Mouse (Mus musculus): ENCODE data around the gene Smim27. TPM values are rescaled to one million over a fixed set of nuclear protein-coding genes. Genes with fewer than 3 reads are reported as not detected.

The Smim27 gene
- polyA plus RNA-seq, 1 experiment = 6.2 TPM

- TF ChIP-seq TCF12 (IDR thresholded peaks at IDR 0.05; ENCODE audit: insufficient read depth, poor library complexity, severe bottlenecking) (no peak), CEBPB (IDR thresholded peaks at IDR 0.05; ENCODE audit: insufficient read depth, poor library complexity, severe bottlenecking) (no peak), POLR2A (IDR thresholded peaks at IDR 0.05; ENCODE audit: insufficient read length, low read depth) (no peak), POLR2AphosphoS2 (IDR thresholded peaks at IDR 0.05; ENCODE audit: insufficient read length, low read depth) (no peak), REST (IDR thresholded peaks at IDR 0.05; ENCODE audit: insufficient read depth, insufficient read length) (no peak), E2F4 (IDR thresholded peaks at IDR 0.05; ENCODE audit: insufficient read depth) (no peak), MAX (IDR thresholded peaks at IDR 0.05; ENCODE audit: low read depth) (no peak), TCF3 (IDR thresholded peaks at IDR 0.05; ENCODE audit: insufficient read length, low read depth) (no peak), SRF (IDR thresholded peaks at IDR 0.05; ENCODE audit: control insufficient read depth, insufficient read length, low read depth) (no peak), MYOG (IDR thresholded peaks at IDR 0.05; ENCODE audit: control insufficient read depth in 1 of 3, insufficient read depth in 1 of 3, insufficient read length in 2 of 3, low read depth in 2 of 3) (no peak), USF1 (IDR thresholded peaks at IDR 0.05; ENCODE audit: low read depth) (no peak), MYOD1 (IDR thresholded peaks at IDR 0.05; ENCODE audit: control insufficient read depth in 1 of 3, insufficient read length in 2 of 3, low read depth in 2 of 3) (no peak)
- H3K4me3 ChIP-seq = no peak overlapping the region
- H3K27me3 ChIP-seq (ENCODE audit: control insufficient read depth, insufficient read depth, insufficient read length) = peaks cover 16% of the 10 kb centered on the region
- H3K4me2 ChIP-seq (ENCODE audit: low read depth) = no peak overlapping the region
- H3K79me2 ChIP-seq (ENCODE audit: control insufficient read depth, insufficient read depth) = no peaks in the 10 kb centered on the region
- no peak overlapping the region for H3ac ChIP-seq (ENCODE audit: control insufficient read depth, insufficient read length)
- no peaks in the 10 kb centered on the region for H3K36me3 ChIP-seq (ENCODE audit: control insufficient read depth, insufficient read depth)
Measured at GRCm38 (mm10) chr4:40313026-40313425, 43.6 kb downstream of the Smim27 start.

DNA sequence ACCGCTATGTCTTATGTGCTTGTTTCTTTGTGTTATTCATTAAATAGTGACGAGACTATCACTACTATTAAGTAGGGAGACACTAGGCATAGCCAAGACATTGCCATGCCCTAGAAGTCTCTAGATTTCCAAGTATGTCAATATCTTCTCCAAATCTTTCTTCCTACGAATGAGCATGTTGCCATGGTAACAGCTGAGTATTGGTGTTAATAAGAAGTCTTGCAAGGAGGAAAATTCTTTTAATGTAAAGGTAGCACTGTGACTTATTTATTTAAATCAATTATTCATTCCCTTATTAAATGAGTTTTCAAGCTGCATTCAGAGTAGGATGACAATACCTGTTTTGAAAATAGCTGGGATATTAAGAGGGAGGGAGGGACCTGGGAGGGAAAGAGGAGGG lies 48.0 kb downstream of the Smim27 start:
- Histone ChIP-seq H3K4me2 (ENCODE audit: low read depth) (no peak overlapping the region), H3K79me2 (ENCODE audit: control insufficient read depth, insufficient read depth) (no peaks in the 10 kb centered on the region), H3K4me3 (no peak overlapping the region), H3ac (ENCODE audit: control insufficient read depth, insufficient read length) (no peak overlapping the region), H3K36me3 (ENCODE audit: control insufficient read depth, insufficient read depth) (no peaks in the 10 kb centered on the region), H3K27me3 (ENCODE audit: control insufficient read depth, insufficient read depth, insufficient read length) (no peaks in the 10 kb centered on the region)
- TF ChIP-seq E2F4 (IDR thresholded peaks at IDR 0.05; ENCODE audit: insufficient read depth) = no peak
- no peak for TF ChIP-seq POLR2A (IDR thresholded peaks at IDR 0.05; ENCODE audit: insufficient read length, low read depth)
- no peak for TF ChIP-seq REST (IDR thresholded peaks at IDR 0.05; ENCODE audit: insufficient read depth, insufficient read length)
- no peak for TF ChIP-seq MAX (IDR thresholded peaks at IDR 0.05; ENCODE audit: low read depth)
- no peak for TF ChIP-seq SRF (IDR thresholded peaks at IDR 0.05; ENCODE audit: control insufficient read depth, insufficient read length, low read depth)
- no peak for TF ChIP-seq POLR2AphosphoS2 (IDR thresholded peaks at IDR 0.05; ENCODE audit: insufficient read length, low read depth)
- no peak for TF ChIP-seq USF1 (IDR thresholded peaks at IDR 0.05; ENCODE audit: low read depth)
- no peak for TF ChIP-seq MYOG (IDR thresholded peaks at IDR 0.05; ENCODE audit: control insufficient read depth in 1 of 3, insufficient read depth in 1 of 3, insufficient read length in 2 of 3, low read depth in 2 of 3)
- TF ChIP-seq MYOD1 (IDR thresholded peaks at IDR 0.05; ENCODE audit: control insufficient read depth in 1 of 3, insufficient read length in 2 of 3, low read depth in 2 of 3) = no peak
- TF ChIP-seq TCF12 (IDR thresholded peaks at IDR 0.05; ENCODE audit: insufficient read depth, poor library complexity, severe bottlenecking) = no peak
- no peak for TF ChIP-seq CEBPB (IDR thresholded peaks at IDR 0.05; ENCODE audit: insufficient read depth, poor library complexity, severe bottlenecking)
- no peak for TF ChIP-seq TCF3 (IDR thresholded peaks at IDR 0.05; ENCODE audit: insufficient read length, low read depth)

Other genes with a start within 250 kb of the Smim27 start
- gene Aco1, start 126.5 kb upstream of the Smim27 start, polyA plus RNA-seq (2012; fragmentation: generic; extraction: Trizol) = 35.5 TPM
- gene Ddx58, start 29.8 kb upstream of the Smim27 start, polyA plus RNA-seq (2012; fragmentation: generic; extraction: Trizol) = 4.1 TPM
- gene Topors, start 271 bp downstream of the Smim27 start, polyA plus RNA-seq (2012; fragmentation: generic; extraction: Trizol) = 6.7 TPM
- 309 TPM for gene Ndufb6, start 9.8 kb downstream of the Smim27 start, polyA plus RNA-seq (2012; fragmentation: generic; extraction: Trizol)
- not detected for gene Tmem215, start 202.6 kb downstream of the Smim27 start, polyA plus RNA-seq (2012; fragmentation: generic; extraction: Trizol)